Mouse (Mus musculus) kidney, adult 2 months (tissue): ENCODE measurements at regions not wholly inside any gene's neighbourhood (a gene's known extent, or its start where the extent isn't known, plus 50 kb on each side); places are given as distances from the start of the nearest gene placed in this dataset.

Experiments used
- CTCF ChIP-seq: fragments of 200-500 bp; conservative IDR thresholded peaks from 2 replicates; pipeline ENCODE4 v1.5.1; 2011; ENCODE audit warnings: low read depth, mild to moderate bottlenecking, control low read depth, low read length, moderate library complexity, mixed read lengths; ENCODE audit not compliant: insufficient read depth, insufficient read length
- POLR2A ChIP-seq: fragments of 200-500 bp; IDR thresholded peaks from one replicate; pipeline ENCODE4 v1.6.1; 2011; ENCODE audit warnings: low read depth, low read length, control low read depth

GRCm38 (mm10) chr15:13410065-13410688 lies 236.7 kb upstream of the Cdh6 start:
- TF ChIP-seq POLR2A (no peak), CTCF (no peak)
